Mouse (Mus musculus) stomach, postnatal 0 days (tissue): ENCODE measurements at regions not wholly inside any gene's neighbourhood (a gene's known extent, or its start where the extent isn't known, plus 50 kb on each side); places are given as distances from the start of the nearest gene placed in this dataset.

Experiments
- CTCF ChIP-seq: IDR thresholded peaks from 2 replicates; pipeline ENCODE4 v1.5.1; 2016; ENCODE audit warnings: antibody characterized with exemption, low read depth, mild to moderate bottlenecking, moderate library complexity
- EP300 ChIP-seq: optimal IDR thresholded peaks from 2 replicates; pipeline ENCODE3; 2016; ENCODE audit warnings: antibody characterized with exemption

DNA sequence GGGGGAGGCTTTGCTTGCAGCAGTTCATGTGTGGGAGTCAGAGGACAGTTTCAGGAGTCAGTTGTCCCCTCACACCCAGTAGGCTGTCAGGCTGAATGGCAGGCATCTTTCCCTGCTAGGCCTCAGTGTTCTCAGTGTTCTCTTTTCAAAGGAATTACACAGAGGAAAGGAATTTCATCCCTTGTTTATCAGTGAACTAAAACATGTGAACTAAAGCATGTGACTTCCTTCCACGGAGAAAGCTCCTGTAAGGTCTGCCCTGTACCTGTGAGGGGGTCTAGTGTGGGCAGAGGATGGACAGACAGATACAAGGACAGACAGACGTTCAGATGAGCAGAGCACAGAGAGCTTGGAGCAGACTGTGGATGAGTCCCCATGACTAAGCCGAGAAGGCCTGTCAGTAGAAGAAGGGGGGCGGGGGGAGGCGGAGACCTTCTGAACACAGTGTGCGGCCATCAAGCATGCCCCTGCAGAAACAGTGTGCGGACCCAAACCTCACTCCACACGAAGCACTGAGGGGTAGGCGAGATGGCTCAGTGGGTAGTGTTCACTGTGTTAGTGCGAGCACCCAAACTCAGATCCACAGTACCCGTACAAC lies 111.1 kb upstream of the Tmem189 start:
- TF ChIP-seq CTCF: no peak
- TF ChIP-seq EP300: no peak
